Mouse (Mus musculus) heart, postnatal 0 days (tissue): ENCODE data around the gene Fam107b.

Experiments used
- CTCF ChIP-seq: IDR thresholded peaks from 2 replicates; pipeline ENCODE4 v1.5.1; 2016; ENCODE audit warnings: antibody characterized with exemption, control low read depth, low read depth
- EP300 ChIP-seq: IDR thresholded peaks from 2 replicates; pipeline ENCODE4 v1.6.1; 2016; ENCODE audit warnings: antibody characterized with exemption, low read depth

DNA sequence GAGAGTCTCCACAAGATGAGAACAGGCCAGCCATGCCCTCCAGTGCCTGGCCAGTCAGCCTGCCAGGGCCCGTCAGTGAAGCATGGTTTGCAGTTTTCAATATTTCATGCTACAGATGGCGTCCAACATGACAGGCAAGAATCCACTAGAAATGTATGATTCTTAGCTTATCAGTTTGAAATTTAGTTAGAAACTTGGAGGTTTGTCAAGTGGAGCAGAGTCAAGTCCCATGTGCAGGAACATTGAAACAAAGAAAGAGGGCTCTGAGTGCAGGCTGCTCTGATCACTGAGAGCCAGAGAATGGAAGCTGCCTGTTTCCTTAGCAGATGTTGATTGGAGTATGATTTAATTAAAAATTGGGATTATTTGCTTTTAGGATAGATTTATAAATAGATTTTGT, 122.5 kb downstream of the Fam107b start:
- TF ChIP-seq CTCF (no peak), EP300 (no peak)
